Mouse (Mus musculus): Measurements from ENCODE around the gene Jtb. TPM values are rescaled to one million over a fixed set of nuclear protein-coding genes. Genes with fewer than 3 reads are reported as not detected.

The Jtb gene
- polyA plus RNA-seq, 1 experiment from 2014 or later: 68.7 TPM

GRCm38 (mm10) chr3:90212723-90213122 is 18.7 kb upstream of the Jtb start:
- H3K27ac ChIP-seq (ENCODE audit: low read depth): peak overlapping the region; percentile 90; the same call in 1 of the 2 replicates

GRCm38 (mm10) chr3:90213377-90213866 is 18.0 kb upstream of the Jtb start, which contains the start of the genes Rps27 and Rab13:
TSS of gene Rps27 (minus strand) at chr3:90213651.
TSS of gene Rab13 (plus strand) at chr3:90213695.
- Histone ChIP-seq H3K27ac (ENCODE audit: low read depth) (peak within 1 kb of the TSS; percentile 90), H3K4me2 (ENCODE audit: low read depth, low read length) (peak within 1 kb of the TSS; percentile 91), H3K9me3 (ENCODE audit: low read length) (no peaks in the 10 kb centered on the region), H3K4me1 (ENCODE audit: insufficient read depth) (peaks cover 15% of the 10 kb centered on the region), H3K27me3 (ENCODE audit: insufficient read depth, low read length) (no peaks in the 10 kb centered on the region), H3K36me3 (replicated peaks; ENCODE audit: insufficient read depth, low read length) (peaks cover 26% of the 10 kb centered on the region), H3K9ac (replicated peaks) (peak within 1 kb of the TSS; percentile 90), H3K4me3 (ENCODE audit: low read depth, low read length) (peak within 1 kb of the TSS; percentile 87)
- WGBS (ENCODE audit: insufficient replicate concordance): under 1% methylated on average over 38 of the region's 42 CpGs
- DNase-seq (peak; percentile 90), ATAC-seq (peak; percentile 94)
- TF ChIP-seq EP300 (IDR thresholded peaks at IDR 0.05; ENCODE audit: low read depth) (peak; percentile 41; the same call in 1 of the 2 replicates), CTCF (IDR thresholded peaks at IDR 0.05; ENCODE audit: low read depth) (no peak)

More at GRCm38 (mm10) chr3:90212723-90213122, 18.7 kb upstream of the Jtb start:
- Histone ChIP-seq H3K4me2 (ENCODE audit: low read depth, low read length) (peak overlapping the region; percentile 91), H3K9me3 (ENCODE audit: low read length) (no peaks in the 10 kb centered on the region), H3K36me3 (replicated peaks; ENCODE audit: insufficient read depth, low read length) (peaks cover 33% of the 10 kb centered on the region), H3K4me3 (ENCODE audit: low read depth, low read length) (peak overlapping the region; percentile 87), H3K9ac (replicated peaks) (peak overlapping the region; percentile 90), H3K27me3 (ENCODE audit: insufficient read depth, low read length) (no peaks in the 10 kb centered on the region), H3K4me1 (ENCODE audit: insufficient read depth) (peaks cover 15% of the 10 kb centered on the region)
- DNase-seq: no peak
- 6% methylated on average over 5 of the region's 5 CpGs for WGBS (ENCODE audit: insufficient replicate concordance)
- no peak for ATAC-seq
- no peak for TF ChIP-seq EP300 (IDR thresholded peaks at IDR 0.05; ENCODE audit: low read depth)
- no peak for TF ChIP-seq CTCF (IDR thresholded peaks at IDR 0.05; ENCODE audit: low read depth)

- Histone ChIP-seq H3K27ac (ENCODE audit: low read depth) (no peak overlapping the region), H3K36me3 (replicated peaks; ENCODE audit: insufficient read depth, low read length) (peaks cover 24% of the 10 kb centered on the region), H3K4me2 (ENCODE audit: low read depth, low read length) (peak overlapping the region; percentile 91), H3K4me3 (ENCODE audit: low read depth, low read length) (peak overlapping the region; percentile 87), H3K9me3 (ENCODE audit: low read length) (no peaks in the 10 kb centered on the region), H3K9ac (replicated peaks) (0 out of 2 replicates have a peak overlapping the region, but pooled peaks have one; percentile 1), H3K27me3 (ENCODE audit: insufficient read depth, low read length) (no peaks in the 10 kb centered on the region), H3K4me1 (ENCODE audit: insufficient read depth) (peaks cover 15% of the 10 kb centered on the region)
- ATAC-seq: no peak
- 18% methylated on average over 12 of the region's 12 CpGs for WGBS (ENCODE audit: insufficient replicate concordance)
- TF ChIP-seq CTCF (IDR thresholded peaks at IDR 0.05; ENCODE audit: low read depth): no peak
- no peak for TF ChIP-seq EP300 (IDR thresholded peaks at IDR 0.05; ENCODE audit: low read depth)
- no peak for DNase-seq
Measured at GRCm38 (mm10) chr3:90213956-90214684, 17.3 kb upstream of the Jtb start.

GRCm38 (mm10) chr3:90215825-90216380 is 15.5 kb upstream of the Jtb start:
- Histone ChIP-seq H3K27me3 (ENCODE audit: insufficient read depth, low read length) (no peaks in the 10 kb centered on the region), H3K4me3 (ENCODE audit: low read depth, low read length) (no peak overlapping the region), H3K9me3 (ENCODE audit: low read length) (no peaks in the 10 kb centered on the region), H3K36me3 (replicated peaks; ENCODE audit: insufficient read depth, low read length) (peaks cover 12% of the 10 kb centered on the region), H3K27ac (ENCODE audit: low read depth) (no peak overlapping the region), H3K4me2 (ENCODE audit: low read depth, low read length) (no peak overlapping the region), H3K9ac (replicated peaks) (no peak overlapping the region), H3K4me1 (ENCODE audit: insufficient read depth) (peaks cover 27% of the 10 kb centered on the region)
- no peak for DNase-seq
- no peak for ATAC-seq
- 31% methylated on average over 1 of the region's 1 CpGs for WGBS (ENCODE audit: insufficient replicate concordance)
- TF ChIP-seq CTCF (IDR thresholded peaks at IDR 0.05; ENCODE audit: low read depth) (peak; percentile 46), EP300 (IDR thresholded peaks at IDR 0.05; ENCODE audit: low read depth) (no peak)

- peak overlapping the region; percentile 56 for H3K4me3 ChIP-seq (ENCODE audit: low read depth, low read length)
- no peaks in the 10 kb centered on the region for H3K9me3 ChIP-seq (ENCODE audit: low read length)
- ATAC-seq (peak; percentile 72), DNase-seq (peak; percentile 57)
- peak overlapping the region; percentile 75 for H3K27ac ChIP-seq (ENCODE audit: low read depth)
- H3K27me3 ChIP-seq (ENCODE audit: insufficient read depth, low read length): no peaks in the 10 kb centered on the region
- no peaks in the 10 kb centered on the region for H3K36me3 ChIP-seq (replicated peaks; ENCODE audit: insufficient read depth, low read length)
- H3K9ac ChIP-seq (replicated peaks): peak overlapping the region; percentile 68
- 8% methylated on average over 6 of the region's 6 CpGs for WGBS (ENCODE audit: insufficient replicate concordance)
- peaks cover 17% of the 10 kb centered on the region for H3K4me1 ChIP-seq (ENCODE audit: insufficient read depth)
- TF ChIP-seq CTCF (IDR thresholded peaks at IDR 0.05; ENCODE audit: low read depth) (peak; percentile 78), EP300 (IDR thresholded peaks at IDR 0.05; ENCODE audit: low read depth) (no peak)
- peak overlapping the region; percentile 94 for H3K4me2 ChIP-seq (ENCODE audit: low read depth, low read length)
Measured at GRCm38 (mm10) chr3:90220088-90220487, 11.3 kb upstream of the Jtb start.

- H3K36me3 ChIP-seq (replicated peaks; ENCODE audit: insufficient read depth, low read length): no peaks in the 10 kb centered on the region
- no peak for TF ChIP-seq CTCF (IDR thresholded peaks at IDR 0.05; ENCODE audit: low read depth)
- DNase-seq: peak; percentile 69
- peak overlapping the region; percentile 56 for H3K4me3 ChIP-seq (ENCODE audit: low read depth, low read length)
- H3K9ac ChIP-seq (replicated peaks): peak overlapping the region; percentile 68
- ATAC-seq: peak; percentile 81
- H3K4me1 ChIP-seq (ENCODE audit: insufficient read depth): peaks cover 17% of the 10 kb centered on the region
- H3K4me2 ChIP-seq (ENCODE audit: low read depth, low read length): peak overlapping the region; percentile 94
- peak overlapping the region; percentile 75 for H3K27ac ChIP-seq (ENCODE audit: low read depth)
- no peaks in the 10 kb centered on the region for H3K9me3 ChIP-seq (ENCODE audit: low read length)
- WGBS (ENCODE audit: insufficient replicate concordance): 1% methylated on average over 19 of the region's 20 CpGs
- H3K27me3 ChIP-seq (ENCODE audit: insufficient read depth, low read length): no peaks in the 10 kb centered on the region
Measured at GRCm38 (mm10) chr3:90220531-90220951, 10.9 kb upstream of the Jtb start.
